Mouse (Mus musculus) neural tube, embryonic 13.5 days (tissue): Measurements from ENCODE around the gene 9330182O14Rik. TPM values are rescaled to one million over a fixed set of nuclear protein-coding genes. Genes with fewer than 3 reads are reported as not detected.

Experiments
- ATAC-seq: fragments of 200-750 bp; cut with Nextera tagmentation; 2 replicates; pipeline ENCODE4 v1.8.0; 2017; ENCODE audit warnings: low read depth, mild to moderate bottlenecking, moderate TSS enrichment, moderate library complexity
- H3K27ac ChIP-seq: fragments of 300-500 bp; sonication (generic); replicated peaks from 2 replicates; pipeline ENCODE4 v1.5.1; 2015; ENCODE audit warnings: moderate library complexity, mild to moderate bottlenecking, inconsistent platforms
- H3K27me3 ChIP-seq: fragments of 300-500 bp; sonication (generic); 2 replicates; pipeline ENCODE4 v1.6.1; 2015; ENCODE audit warnings: mild to moderate bottlenecking, inconsistent platforms
- H3K36me3 ChIP-seq: fragments of 300-500 bp; sonication (generic); 2 replicates; pipeline ENCODE4 v1.6.1; 2015; ENCODE audit warnings: mild to moderate bottlenecking, inconsistent platforms
- H3K4me1 ChIP-seq: fragments of 300-500 bp; sonication (generic); replicated peaks from 2 replicates; pipeline ENCODE4 v1.6.1; 2015; ENCODE audit warnings: inconsistent platforms
- H3K4me2 ChIP-seq: fragments of 300-500 bp; sonication (generic); 2 replicates; pipeline ENCODE4 v1.6.1; 2015; ENCODE audit warnings: inconsistent platforms, mild to moderate bottlenecking, moderate library complexity
- H3K4me3 ChIP-seq: fragments of 300-500 bp; sonication (generic); 2 replicates; pipeline ENCODE4 v1.5.1; 2015; ENCODE audit warnings: mild to moderate bottlenecking, inconsistent platforms
- H3K9ac ChIP-seq: fragments of 300-500 bp; sonication (generic); 2 replicates; pipeline ENCODE4 v1.6.1; 2015; ENCODE audit warnings: moderate library complexity, mild to moderate bottlenecking, inconsistent platforms
- H3K9me3 ChIP-seq: fragments of 300-500 bp; sonication (generic); 2 replicates; pipeline ENCODE4 v1.6.1; 2016; ENCODE audit warnings: inconsistent platforms
- WGBS: fragments of 180-500 bp; shearing (Covaris S2); methylation state at CpG from one replicate; pipeline ENCODE4 v1.1.7; 2015; 5-methylcytosine and 5-hydroxymethylcytosine counted together
- polyA plus RNA-seq: library from polyadenylated mRNA; unstranded; fragments of >200 nt; fragmentation: Nextera tagmentation; extraction: Ambion mirVana; gene quantifications from 2 replicates; pipeline ENCODE4 v1.2.1, GENCODE M21; 2015

Gene 9330182O14Rik
- polyA plus RNA-seq, result not detected in 2 replicates

DNA sequence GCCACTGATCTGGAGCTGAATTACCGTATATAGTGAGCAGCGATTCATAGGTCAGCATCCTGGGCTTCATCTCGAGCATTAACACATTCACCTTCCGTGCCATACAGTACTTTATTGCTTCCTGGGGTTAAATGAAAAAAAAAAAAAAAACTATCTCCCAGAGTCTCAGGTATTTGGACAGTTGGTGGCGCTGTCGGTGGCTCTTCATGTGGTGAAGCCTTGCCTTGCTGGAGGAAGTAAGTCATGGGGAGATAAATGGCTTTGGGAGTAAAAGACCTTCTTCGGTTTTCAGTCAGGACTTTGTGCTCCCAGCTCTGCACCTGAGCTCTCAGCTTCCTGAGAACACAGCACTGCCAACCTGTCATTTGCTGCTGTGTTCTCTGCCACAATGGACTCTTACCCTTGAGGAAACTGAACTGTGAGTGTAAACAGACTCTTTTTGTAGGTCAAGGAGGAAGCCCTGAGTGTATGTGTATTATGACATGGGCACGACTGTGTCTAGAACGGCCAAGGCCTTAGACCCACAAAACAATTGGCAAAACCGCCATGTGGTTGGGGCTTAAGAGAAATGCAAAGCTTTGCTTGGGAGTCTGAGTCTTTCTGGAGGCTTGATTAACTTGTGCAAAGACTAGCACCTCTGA lies at the start of gene 9330182O14Rik:
TSS of gene 9330182O14Rik (plus strand) at position 214 of the 641 bp plus-strand sequence.
- Histone ChIP-seq H3K4me1 (peaks cover 4% of the 10 kb centered on the region; the same call in 1 of the 2 replicates), H3K27ac (no peak within 1 kb of the TSS), H3K9ac (no peak within 1 kb of the TSS), H3K9me3 (no peaks in the 10 kb centered on the region), H3K4me2 (no peak within 1 kb of the TSS), H3K36me3 (no peaks in the 10 kb centered on the region), H3K27me3 (no peaks in the 10 kb centered on the region), H3K4me3 (no peak within 1 kb of the TSS)
- ATAC-seq, result no peak
- WGBS, result 58% methylated on average over 10 of the region's 10 CpGs

DNA sequence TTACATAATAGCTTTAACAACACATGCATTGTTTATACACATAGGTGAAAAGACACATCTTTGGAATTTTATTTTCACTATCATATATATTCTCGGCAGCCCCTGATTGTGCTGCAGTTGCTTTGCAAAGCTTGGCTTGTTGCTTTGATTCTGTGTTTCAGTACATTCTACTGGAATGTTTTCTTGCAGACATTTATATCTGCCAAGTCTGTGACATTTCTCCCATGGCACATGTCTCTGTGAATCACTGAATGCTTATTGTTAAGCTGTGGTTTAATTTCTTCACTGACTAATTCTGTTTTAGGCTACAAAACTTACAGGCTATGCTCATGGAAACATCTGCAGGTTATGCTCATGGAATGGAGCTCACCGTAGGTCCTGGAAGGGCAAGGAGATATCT lies 30.9 kb upstream of the 9330182O14Rik start:
- Histone ChIP-seq H3K9ac (no peak overlapping the region), H3K4me2 (no peak overlapping the region), H3K4me1 (no peaks in the 10 kb centered on the region), H3K9me3 (no peaks in the 10 kb centered on the region), H3K27me3 (no peaks in the 10 kb centered on the region), H3K27ac (no peak overlapping the region), H3K4me3 (no peak overlapping the region), H3K36me3 (no peaks in the 10 kb centered on the region)
- 89% methylated on average over 2 of the region's 2 CpGs for WGBS
- no peak for ATAC-seq

DNA sequence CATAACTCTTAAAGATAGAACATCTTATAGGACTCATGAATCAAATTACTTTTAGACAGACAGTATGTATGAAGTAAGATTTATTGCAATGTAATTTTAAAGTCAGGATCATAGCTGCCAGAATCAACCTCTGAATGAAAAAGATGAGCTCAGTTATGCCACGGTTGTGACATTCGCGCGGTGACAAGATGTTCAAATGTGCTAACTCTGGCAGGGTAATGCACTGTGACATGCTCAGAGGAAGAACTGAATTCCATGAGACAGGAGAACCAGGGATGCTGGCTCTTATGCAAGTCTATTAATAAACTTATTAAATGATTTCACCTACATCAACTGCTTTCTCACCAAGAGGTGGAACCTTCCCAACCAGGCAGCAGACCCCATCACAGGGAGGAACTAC lies 28.5 kb upstream of the 9330182O14Rik start:
- no peak for ATAC-seq
- no peaks in the 10 kb centered on the region for H3K4me1 ChIP-seq
- WGBS, result 79% methylated on average over 4 of the region's 4 CpGs

DNA sequence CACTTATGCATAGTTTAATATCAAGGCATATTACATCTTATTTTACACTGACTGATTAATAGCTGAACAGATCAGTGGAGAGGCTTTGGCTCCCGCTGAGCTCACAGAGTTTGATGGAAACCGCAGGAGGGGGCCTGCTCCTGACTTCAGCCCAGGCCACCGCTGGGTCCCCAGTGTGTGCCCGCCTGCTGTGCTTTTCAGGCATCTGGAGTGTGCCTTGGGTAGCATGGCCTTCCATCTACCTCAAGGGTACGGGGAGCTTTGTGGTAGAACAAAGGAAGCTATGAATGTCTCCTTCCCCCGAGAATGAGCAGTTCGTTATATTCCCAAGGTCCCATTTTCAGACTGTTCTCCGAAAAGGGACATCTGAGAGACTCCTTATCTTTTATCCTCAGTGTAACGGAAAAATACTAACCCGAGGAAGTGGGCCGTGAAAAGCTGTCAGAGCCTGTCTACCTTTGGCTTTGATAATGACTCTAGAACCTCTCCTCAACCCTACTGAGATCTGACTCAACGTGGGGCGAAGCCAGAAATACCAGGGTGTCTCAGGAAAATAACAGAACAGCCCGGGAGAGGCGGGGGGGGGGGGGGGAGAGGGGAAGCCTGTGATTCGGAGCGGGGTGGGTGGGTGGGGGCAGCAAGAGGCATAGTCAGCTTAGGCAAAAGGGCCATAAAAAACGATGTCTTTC lies 20.1 kb upstream of the 9330182O14Rik start:
- H3K4me2 ChIP-seq, result peak overlapping the region; percentile 45
- ATAC-seq, result peak; percentile 44
- no peaks in the 10 kb centered on the region for H3K27me3 ChIP-seq
- peak overlapping the region; percentile 74; the same call in 1 of the 2 replicates for H3K27ac ChIP-seq
- peak overlapping the region; percentile 7; the same call in 1 of the 2 replicates for H3K4me3 ChIP-seq
- WGBS, result 32% methylated on average over 18 of the region's 18 CpGs
- no peaks in the 10 kb centered on the region for H3K36me3 ChIP-seq
- H3K9me3 ChIP-seq, result no peaks in the 10 kb centered on the region
- H3K4me1 ChIP-seq, result peaks cover 20% of the 10 kb centered on the region
- peak overlapping the region; percentile 46; the same call in 1 of the 2 replicates for H3K9ac ChIP-seq

More for the DNA sequence above, 28.5 kb upstream of the 9330182O14Rik start:
- H3K4me2 ChIP-seq, result no peak overlapping the region
- H3K36me3 ChIP-seq, result no peaks in the 10 kb centered on the region
- H3K27ac ChIP-seq, result no peak overlapping the region
- no peak overlapping the region for H3K4me3 ChIP-seq
- H3K27me3 ChIP-seq, result no peaks in the 10 kb centered on the region
- no peaks in the 10 kb centered on the region for H3K9me3 ChIP-seq
- H3K9ac ChIP-seq, result no peak overlapping the region

DNA sequence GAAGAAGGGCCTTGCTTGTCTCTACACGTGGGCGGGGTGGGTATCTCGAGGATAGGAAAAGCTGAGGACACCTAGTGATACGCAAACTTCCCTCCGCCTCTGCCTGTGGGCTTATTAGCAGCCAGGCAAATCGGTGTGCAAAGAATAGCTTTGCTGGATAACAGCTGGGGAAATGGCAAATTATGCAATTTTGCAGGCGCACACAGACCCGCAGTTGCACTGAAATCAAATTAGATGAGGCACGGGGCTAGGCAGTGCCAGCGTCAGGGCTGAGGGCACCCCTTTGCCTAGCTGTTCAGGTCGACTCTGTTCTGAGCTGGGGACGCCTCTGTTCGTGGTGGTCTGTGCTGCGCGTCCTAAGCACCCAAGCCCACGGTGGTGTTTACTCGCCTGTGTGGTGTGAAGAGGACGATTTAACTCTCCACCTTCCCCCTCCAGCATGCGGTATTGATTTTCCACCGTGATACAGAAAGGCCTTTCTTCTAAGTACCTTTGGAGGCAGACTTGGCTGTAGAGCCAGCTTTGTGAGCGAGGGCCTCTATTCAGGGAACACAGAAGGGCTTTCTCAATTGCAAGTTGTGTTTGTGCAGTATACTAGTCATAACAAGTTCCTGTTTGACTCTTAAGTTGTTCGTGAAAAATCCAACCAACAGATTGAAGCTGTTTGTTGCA lies 19.4 kb upstream of the 9330182O14Rik start:
- peak overlapping the region; percentile 46 for H3K9ac ChIP-seq
- peak overlapping the region; percentile 74 for H3K27ac ChIP-seq
- no peaks in the 10 kb centered on the region for H3K27me3 ChIP-seq
- ATAC-seq, result peak; percentile 88
- H3K4me3 ChIP-seq, result peak overlapping the region; percentile 7
- H3K36me3 ChIP-seq, result no peaks in the 10 kb centered on the region
- peaks cover 20% of the 10 kb centered on the region for H3K4me1 ChIP-seq
- 25% methylated on average over 22 of the region's 22 CpGs for WGBS
- no peaks in the 10 kb centered on the region for H3K9me3 ChIP-seq
- peak overlapping the region; percentile 45 for H3K4me2 ChIP-seq

DNA sequence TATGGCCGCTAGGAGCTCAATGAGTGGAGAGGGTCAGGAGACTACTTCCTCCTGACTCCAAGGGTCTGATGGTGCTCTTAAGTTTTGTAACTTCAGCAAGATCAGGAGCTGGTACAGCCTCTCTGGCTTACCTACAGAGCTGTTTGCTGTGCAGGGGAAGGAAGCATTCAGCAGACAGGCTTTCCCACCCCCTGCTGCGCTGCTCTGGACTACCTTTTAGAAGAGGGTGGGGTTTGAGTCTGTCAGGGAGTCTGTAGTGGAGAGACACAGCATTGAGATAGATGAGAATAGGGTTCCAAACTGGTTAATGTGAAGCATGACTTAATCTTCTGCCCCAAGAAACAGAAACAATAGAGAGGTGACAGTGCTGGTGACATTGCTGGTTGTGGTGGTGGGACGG lies 17.8 kb upstream of the 9330182O14Rik start:
- Histone ChIP-seq H3K4me3 (no peak overlapping the region), H3K36me3 (no peaks in the 10 kb centered on the region), H3K4me2 (no peak overlapping the region), H3K9ac (no peak overlapping the region), H3K27ac (no peak overlapping the region), H3K9me3 (no peaks in the 10 kb centered on the region), H3K4me1 (peaks cover 20% of the 10 kb centered on the region), H3K27me3 (no peaks in the 10 kb centered on the region)
- ATAC-seq, result no peak
- 79% methylated on average over 3 of the region's 3 CpGs for WGBS

DNA sequence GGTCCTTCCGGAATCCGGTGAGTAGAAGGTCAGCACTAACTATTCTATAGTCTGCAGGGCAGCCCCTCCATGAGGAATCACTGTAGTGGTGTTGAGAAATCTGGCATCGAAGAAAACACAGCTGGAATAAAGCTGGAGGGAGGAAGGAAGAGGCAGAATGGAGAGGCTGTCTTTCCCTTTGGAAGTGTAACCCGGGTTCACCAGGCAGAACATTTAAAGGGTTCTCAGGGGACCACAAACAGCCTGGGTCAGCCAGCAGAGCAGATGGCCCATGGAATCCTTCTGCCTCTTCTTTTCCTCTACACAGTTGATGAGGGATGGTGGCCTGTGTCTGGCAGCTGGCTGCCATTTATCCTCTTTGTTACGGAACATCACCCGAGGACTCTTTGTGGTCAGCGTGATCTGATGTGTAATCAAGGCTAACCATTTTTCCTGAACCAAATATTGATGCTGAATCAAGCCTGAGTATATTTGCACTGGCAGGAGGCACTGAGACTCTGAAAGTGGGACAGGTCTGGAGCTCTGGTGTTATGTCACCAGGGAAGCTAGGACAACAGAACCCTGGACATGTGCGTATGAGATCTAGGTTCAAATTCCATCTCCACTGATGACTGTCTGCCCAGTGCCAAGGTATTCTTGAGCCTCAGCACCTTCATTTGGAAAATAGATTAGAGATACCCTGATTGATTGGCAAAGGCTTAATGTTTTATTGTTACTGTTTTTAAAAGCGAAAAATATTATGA lies 9.8 kb upstream of the 9330182O14Rik start:
- no peak overlapping the region for H3K4me2 ChIP-seq
- WGBS, result 61% methylated on average over 9 of the region's 9 CpGs
- H3K27ac ChIP-seq, result no peak overlapping the region
- 0 out of 2 replicates have a peak, but pooled peaks have one; percentile 52 for ATAC-seq
- no peak overlapping the region for H3K9ac ChIP-seq
- H3K36me3 ChIP-seq, result no peaks in the 10 kb centered on the region
- no peaks in the 10 kb centered on the region for H3K9me3 ChIP-seq
- no peaks in the 10 kb centered on the region for H3K27me3 ChIP-seq
- no peak overlapping the region for H3K4me3 ChIP-seq
- peaks cover 10% of the 10 kb centered on the region; the same call in 1 of the 2 replicates for H3K4me1 ChIP-seq

DNA sequence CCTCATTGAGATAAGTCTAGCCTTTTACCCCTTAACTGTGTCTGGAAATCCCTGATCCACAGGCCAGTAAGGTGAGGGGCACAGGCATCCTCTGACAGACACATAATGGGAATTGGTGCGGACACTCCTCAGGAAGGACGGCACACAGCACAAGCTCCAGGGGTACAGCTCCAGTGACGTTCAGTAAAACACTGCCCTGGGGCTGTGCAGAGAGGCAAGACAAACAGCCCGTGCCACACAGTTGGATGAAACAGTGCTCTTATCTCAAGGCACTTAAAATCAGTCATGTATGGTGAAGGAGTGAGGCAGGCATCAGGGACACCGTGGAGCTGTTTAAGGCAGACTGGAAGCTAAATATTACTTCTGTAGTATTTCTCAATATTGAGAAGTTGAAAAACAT lies 4.7 kb upstream of the 9330182O14Rik start:
- Histone ChIP-seq H3K4me3 (no peak overlapping the region), H3K27ac (no peak overlapping the region), H3K9me3 (no peaks in the 10 kb centered on the region), H3K36me3 (no peaks in the 10 kb centered on the region), H3K4me2 (no peak overlapping the region), H3K9ac (no peak overlapping the region), H3K4me1 (peaks cover 8% of the 10 kb centered on the region; the same call in 1 of the 2 replicates), H3K27me3 (no peaks in the 10 kb centered on the region)
- ATAC-seq, result peak; percentile 41; the same call in 1 of the 2 replicates
- 45% methylated on average over 5 of the region's 5 CpGs for WGBS

DNA sequence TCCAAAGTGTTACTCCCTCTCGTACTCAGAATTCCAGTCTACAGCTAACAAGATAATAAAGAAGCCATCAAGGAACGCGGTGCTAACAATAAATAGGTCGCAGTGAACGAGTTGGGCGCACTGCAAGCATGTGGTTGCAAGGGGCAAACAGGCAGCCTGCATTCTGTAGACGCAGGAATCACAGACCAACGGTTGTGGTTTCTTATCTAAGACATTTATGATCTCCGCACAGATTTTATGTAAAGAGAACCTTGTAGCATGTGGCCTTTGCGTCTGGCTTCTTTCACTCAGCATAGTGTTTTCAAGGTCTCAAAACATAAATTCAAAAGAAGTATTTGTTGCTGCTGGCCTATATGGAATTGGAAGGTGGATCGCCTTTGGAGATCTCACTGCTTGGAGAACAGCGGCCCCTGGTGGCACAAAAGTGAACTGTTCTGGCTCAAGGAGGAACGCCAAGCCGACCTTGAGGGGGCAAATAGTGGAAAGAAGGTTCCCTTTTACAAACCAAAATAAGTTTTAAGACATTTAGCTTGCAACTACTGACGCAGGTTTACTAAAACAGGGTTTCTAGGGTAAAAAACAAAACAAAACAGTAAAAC lies 3.2 kb upstream of the 9330182O14Rik start:
- no peak overlapping the region for H3K9ac ChIP-seq
- no peaks in the 10 kb centered on the region for H3K9me3 ChIP-seq
- no peak overlapping the region for H3K4me2 ChIP-seq
- peak; percentile 38; the same call in 1 of the 2 replicates for ATAC-seq
- peaks cover 8% of the 10 kb centered on the region; the same call in 1 of the 2 replicates for H3K4me1 ChIP-seq
- H3K4me3 ChIP-seq, result no peak overlapping the region
- H3K36me3 ChIP-seq, result no peaks in the 10 kb centered on the region
- H3K27ac ChIP-seq, result no peak overlapping the region
- WGBS, result 18% methylated on average over 15 of the region's 15 CpGs
- no peaks in the 10 kb centered on the region for H3K27me3 ChIP-seq

DNA sequence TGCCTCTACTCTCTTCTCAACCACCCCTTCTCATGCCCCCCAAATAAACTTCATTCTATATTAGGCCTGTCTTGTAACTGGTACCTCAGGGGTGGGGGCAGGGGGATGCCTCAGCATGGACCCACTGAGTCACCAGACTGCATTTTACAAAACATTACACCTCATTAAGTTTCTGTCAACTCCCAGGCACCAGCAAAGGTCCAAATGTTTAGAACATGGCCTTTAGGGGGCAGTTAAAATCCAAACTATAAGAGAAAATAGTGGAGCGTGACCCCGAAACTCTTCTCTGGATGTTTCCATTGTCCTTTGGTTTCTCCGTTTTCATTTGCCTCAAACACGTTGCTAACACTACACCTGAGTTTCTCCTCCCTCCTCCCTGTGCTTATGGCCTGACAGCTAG lies 1.8 kb upstream of the 9330182O14Rik start:
- Histone ChIP-seq H3K9me3 (no peaks in the 10 kb centered on the region), H3K9ac (no peak overlapping the region), H3K36me3 (no peaks in the 10 kb centered on the region), H3K27me3 (no peaks in the 10 kb centered on the region), H3K4me1 (peaks cover 8% of the 10 kb centered on the region; the same call in 1 of the 2 replicates), H3K4me2 (no peak overlapping the region), H3K27ac (no peak overlapping the region), H3K4me3 (no peak overlapping the region)
- no peak for ATAC-seq
- 78% methylated on average over 4 of the region's 4 CpGs for WGBS

DNA sequence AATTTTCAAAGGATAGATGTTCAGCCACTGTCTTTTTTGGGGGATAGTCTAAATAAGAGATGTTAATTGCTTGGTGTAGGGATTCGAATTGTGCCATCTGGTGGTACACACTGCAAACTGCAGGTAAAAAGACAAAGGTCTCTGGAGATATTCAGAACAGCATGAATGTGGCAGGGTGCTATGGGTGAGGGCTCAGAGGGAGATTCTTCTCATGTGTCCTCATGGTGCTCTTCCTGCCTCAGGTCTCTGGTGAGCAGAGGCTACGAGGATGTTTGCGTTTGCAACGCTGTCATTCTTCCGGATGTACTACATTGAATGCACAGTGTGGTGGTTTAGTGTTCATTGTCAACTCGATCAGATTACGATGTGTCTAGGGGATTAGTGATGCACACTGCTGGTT lies 10.1 kb downstream of the 9330182O14Rik start:
- ATAC-seq, result peak; percentile 40; the same call in 1 of the 2 replicates
- Histone ChIP-seq H3K4me2 (no peak overlapping the region), H3K27ac (no peak overlapping the region), H3K4me3 (no peak overlapping the region), H3K4me1 (no peaks in the 10 kb centered on the region), H3K9me3 (no peaks in the 10 kb centered on the region), H3K36me3 (no peaks in the 10 kb centered on the region), H3K9ac (no peak overlapping the region), H3K27me3 (no peaks in the 10 kb centered on the region)
- 50% methylated on average over 7 of the region's 7 CpGs for WGBS
